Mouse (Mus musculus) left cerebral cortex, postnatal 36 days (tissue): Measurements from ENCODE around the gene Efcc1. TPM values are rescaled to one million over a fixed set of nuclear protein-coding genes. Genes with fewer than 3 reads are reported as not detected.

Experiments
- DNase-seq, 2 experiments: peaks; one replicate each; pipeline ENCODE4 v3.0.0; 2021 to 2022; ENCODE audit warnings: low spot score in 2 of 2, mixed read lengths in 1 of 2
- intact Hi-C: fragments of 180-260 bp; cut with DNase I; formaldehyde crosslinking; loops from one replicate; pipeline ENCODE4 v1.15.1; 2025
- total RNA-seq, 2 experiments: library from RNA; stranded (reverse); gene quantifications; 2 replicates each; pipeline ENCODE4 v1.2.3; 2021

Gene Efcc1
- 1 to 10 TPM; 3.9 to 6.0 TPM for total RNA-seq

DNA sequence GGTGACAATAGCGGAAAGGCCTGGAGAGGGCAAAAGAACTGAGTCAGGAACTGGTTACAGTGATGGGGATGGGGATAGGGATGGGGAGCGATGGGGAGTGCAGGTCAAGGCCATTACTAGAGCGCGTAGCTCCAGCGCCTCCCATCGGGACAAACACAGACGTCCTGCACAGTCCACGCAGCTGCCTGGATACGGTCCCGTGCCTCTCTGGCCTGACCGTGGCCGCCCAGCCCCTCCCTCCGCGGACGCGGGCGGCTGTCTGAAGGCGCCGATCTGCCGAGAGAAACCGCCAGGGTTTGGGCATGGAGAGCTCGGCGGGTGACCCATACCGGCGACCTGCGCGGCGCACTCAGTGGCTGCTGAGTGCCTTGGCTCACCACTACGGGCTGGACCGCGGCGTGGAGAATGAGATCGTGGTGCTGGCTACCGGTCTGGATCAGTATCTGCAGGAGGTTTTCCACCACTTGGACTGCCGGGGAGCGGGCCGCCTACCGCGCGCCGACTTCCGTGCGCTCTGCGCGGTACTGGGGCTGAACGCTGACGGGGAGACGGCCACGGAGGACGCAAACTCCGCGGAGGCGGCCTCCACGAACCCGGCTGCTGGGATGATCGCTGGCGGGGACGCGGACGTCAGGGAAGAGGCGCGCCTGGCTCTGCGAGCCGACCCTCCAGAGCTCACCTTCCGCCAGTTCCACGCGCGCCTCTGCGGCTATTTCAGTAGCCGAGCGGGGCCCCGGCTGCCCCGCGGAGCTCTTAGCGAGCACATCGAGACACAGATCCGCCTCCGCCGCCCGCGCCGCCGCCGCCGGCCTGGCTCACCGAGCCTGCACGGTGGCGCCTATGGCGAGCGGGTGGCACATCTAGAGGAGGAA is at the start of gene Efcc1:
TSS of gene Efcc1 (plus strand) at position 279 of the 872 bp plus-strand sequence.
- peak; percentile 66 to 75 for DNase-seq
- intact Hi-C loops = no loop called here

DNA sequence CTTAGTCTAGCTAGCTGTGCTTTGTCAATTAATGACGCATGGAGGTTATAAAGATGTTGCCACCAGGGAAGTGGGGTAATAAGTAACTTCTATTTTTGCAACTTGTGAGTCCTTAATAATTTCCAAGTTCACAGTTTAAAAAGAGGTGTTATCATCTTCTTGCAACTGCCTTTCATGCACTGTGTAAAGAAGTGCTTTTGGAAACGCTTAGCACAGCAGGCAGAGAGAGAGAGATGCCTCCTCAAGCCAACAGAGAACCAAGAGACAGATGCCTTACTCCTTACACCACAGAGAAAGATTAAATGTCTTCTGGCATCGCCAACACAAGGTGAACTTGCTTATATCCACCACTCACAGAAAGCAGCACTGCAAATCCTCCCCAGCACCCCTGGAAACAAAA is 34.7 kb upstream of the Efcc1 start:
- no peak for DNase-seq
- intact Hi-C loops = no loop called here

DNA sequence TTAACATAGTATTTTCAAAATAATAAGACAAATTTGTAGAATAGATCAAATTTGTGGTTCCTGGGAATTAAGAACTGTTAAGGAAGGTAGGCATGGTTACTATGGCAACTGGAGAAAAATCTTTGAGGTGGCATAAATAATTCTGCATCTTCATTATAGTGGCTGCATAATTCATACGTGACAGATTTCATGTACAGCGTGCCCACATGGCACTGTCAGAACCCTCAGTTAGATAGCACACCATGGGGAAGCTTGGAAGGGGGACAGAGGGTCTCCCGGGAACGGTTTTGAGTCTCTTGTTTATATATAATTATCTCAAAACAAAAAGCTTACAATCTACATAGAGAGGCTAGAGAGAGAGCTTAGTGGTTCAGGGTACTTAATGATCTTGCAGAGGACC is 34.1 kb upstream of the Efcc1 start:
- intact Hi-C loops = no loop called here
- DNase-seq = no peak

DNA sequence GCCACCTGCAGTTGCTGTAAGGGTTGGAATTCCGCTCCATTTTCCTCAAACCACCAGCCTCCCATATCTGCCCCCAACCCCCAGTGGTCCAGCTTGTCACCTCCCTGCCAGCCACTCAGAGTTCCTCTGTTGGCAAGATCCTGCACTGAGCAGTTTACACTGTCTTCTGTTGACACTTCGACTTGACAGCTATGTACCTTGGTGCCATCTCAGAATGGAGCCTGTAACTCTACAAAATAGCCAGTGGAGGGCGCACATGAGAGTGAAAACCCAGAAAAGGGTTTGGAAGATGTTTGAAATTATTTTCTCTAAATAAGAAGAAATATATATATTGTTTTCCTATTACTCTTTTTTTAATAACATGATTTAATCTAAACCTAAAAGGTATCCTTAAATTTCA is 24.4 kb upstream of the Efcc1 start:
- intact Hi-C loops = no loop called here
- no peak for DNase-seq

DNA sequence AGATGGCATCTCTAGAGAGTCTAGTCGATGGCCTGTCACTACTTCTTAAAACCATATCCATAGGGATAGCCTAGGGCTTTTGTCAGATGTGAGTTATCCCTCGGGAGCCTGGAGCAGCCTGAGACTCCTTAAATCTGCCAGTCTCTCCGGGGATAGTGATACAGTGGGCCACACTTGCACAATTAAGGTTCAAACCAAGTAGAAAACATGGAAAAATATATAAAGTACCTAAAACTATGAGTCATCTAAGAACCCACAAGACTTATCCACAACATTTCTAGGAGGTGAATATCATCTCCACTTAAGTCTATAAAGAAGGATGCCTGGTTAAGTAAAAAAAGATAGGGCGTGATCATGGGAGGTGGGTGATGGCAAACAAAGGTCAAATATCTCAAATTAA is 18.4 kb upstream of the Efcc1 start:
- intact Hi-C loops = no loop called here
- DNase-seq = no peak

DNA sequence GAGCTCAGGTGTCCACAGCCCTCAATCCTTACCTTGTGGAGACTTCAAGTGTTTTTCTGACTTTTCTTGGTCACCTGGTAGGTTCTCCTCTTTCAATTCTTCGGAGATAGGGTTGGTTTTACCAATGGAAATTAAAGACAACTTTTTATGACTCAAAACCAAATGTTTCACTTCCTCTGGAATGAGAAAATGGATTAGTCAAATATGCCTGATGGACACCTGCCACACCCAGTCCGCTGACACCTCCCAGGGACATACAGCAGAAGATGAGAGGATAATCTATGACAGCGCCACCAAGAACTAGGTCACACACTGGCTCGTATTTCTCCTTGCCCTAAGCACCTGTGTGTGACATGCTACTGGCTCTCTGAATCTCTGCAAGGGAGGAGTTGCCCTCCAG is 16.6 kb upstream of the Efcc1 start:
- intact Hi-C loops = no loop called here

DNA sequence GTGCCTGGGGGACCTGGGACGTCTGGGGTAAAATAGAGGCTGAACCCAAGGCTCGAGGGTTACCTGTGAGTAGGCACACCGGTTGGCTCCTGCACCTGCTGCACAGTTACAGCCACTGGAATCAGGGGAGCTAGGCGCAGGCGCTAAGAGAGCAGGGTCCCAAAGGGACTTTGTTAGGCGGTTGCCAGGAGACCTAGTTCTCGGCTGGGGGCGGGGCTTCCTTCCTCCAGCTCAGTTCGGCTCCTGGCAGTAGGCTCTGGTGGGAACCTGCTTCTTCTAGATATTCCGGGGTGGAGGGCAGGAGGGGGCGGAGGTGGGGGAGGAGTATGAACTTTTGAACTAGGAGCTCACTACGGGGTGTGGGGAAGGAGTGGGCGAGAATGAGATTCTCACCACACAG is 8.0 kb upstream of the Efcc1 start:
- intact Hi-C loops = no loop called here
- DNase-seq = peak in 1 of 2 experiments; percentile 10

More for the DNA sequence above, 16.6 kb upstream of the Efcc1 start:
- DNase-seq = no peak

DNA sequence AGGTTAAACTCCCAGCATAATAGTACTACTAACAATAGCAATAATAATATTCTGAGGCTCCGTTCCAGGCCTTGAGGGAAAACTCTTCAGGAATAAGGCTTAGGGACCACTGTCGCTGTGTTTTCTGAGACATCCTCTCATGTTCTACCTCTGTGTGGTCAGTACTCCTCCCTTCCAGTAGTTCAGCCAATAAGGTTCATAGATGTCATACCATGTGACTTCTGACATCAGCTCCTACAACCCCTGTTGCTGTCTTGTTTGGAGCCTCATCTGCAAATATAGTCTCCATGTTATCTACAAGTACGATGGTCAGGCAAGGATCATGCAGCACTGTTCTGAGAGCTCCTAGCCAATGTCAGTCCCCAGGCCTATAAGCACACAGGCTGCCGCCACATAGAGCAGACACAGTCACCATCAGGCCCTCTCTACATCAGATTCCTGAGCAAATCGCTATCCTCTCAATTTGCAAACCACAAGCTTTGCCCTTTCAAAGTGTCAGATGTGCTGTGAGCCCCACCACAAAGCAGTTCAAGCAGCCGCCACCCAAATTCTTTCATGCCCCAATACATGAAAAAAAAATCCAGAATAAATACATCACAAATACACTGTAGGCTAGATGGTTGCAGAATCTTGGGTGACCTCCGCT is 5.3 kb upstream of the Efcc1 start:
- no peak for DNase-seq
- intact Hi-C loops = no loop called here

DNA sequence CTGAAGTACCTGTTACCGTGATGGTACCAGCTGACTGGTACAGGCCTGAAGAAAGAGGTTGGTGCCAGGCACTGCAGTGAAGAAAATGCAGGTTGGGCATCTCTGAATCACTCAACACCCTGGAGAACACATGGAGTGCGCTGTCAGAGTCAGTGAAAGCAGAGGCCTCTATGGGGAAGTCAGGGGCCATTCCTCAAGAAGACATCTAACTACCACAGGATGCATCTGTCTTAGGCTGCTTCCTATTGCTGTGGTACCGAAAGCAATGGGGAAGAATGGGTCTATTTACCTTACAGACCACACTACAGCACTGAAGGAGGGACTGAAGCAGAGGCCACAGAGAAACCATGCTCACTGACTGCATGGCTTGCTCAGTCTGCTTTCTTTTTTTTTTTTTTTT is 2.6 kb upstream of the Efcc1 start:
- intact Hi-C loops = no loop called here
- no peak for DNase-seq

DNA sequence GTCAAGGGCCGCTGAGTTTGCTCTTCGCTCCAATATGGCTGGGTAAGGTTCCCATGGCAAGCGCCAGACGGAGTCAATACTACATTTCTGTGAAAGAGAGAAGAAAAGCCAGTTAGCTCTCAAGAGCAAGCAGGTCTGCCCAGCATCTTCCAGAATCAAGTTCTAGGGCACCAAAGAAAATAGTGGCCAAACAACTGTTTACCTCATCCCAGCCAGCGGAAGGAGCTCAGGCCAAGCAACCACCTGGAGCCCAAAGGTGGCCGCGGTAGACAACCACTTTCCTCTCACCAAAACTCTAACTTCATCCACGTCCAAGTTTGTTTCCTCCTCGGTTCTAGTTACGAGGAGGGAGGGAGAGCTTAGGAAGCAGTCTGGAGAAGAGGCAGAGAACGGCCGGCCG is 528 bp upstream of the Efcc1 start:
- no peak for DNase-seq
- intact Hi-C loops = no loop called here

DNA sequence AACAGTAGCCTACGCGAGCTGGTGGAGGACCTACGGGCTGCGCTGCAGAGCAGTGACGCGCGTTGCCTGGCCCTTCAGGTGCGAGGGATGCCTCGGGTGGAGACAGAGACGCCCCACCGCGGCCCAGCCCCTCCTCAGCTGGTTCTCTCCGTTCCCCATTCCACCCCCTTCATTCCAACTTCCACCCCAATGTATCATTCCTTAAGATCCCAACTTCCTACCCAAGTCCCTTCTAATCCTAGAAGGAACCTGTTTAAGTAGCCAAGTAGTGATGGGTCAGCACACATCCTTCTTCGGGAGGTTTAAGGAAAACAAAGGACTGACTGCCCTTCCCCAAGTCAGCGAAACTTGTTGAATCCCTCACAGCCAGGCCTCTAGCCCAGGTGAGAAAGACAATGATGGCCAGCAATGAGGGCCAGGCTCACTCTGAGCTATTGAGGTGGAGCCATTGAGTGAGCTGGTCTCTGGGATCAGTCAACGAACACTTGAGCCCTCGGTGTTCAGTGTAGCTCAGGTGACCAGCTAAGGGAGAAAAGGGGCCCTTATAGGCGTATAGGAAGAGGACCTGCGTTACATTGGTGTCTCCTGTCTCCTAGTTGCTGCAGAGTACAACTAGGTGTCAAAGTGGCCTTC is 910 bp downstream of the Efcc1 start:
- intact Hi-C loops = no loop called here
- DNase-seq = no peak

DNA sequence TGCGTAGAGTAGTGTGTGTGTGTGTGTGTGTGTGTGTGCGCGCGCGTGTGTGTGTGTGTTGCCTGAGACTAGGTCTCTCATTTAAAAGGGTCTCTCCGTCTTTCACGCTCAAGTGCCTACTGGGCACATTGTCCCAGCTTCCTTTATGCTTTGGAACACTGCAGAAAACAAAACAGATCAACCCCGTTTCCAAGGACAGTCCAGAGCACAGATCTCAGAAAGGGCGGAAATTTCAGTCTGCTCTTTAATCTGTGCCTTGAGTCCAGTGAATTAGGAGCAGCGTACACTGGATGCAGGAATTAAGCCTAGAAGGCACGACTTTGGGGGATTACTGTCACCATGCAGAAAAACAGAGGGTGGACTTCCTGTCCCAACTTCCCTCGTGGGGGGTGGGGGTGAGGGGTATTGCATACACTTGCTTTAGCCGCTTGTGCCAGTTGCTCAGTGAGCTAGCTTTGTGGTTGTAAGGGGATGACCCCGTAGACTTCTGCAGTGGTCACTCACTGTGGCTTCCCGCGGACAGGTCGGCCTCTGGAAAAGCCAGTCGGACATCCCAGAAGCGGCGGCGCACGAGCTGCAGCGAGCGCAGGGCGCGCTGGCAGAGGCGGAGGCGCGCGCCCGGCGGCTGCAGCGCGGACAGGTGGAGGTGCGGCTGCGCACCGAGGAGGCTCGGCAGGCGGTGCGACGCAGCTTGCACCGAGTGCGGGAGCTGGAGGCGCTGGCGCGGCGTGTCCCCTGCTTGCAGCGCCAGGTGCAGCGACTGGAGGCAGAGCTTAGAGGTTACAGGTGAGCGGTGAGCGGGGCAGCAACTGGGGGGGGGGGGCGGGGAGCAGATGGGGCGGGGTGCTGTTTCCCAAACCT is 1.7 kb downstream of the Efcc1 start:
- intact Hi-C loops = no loop called here
- peak; percentile 28 to 48 for DNase-seq

DNA sequence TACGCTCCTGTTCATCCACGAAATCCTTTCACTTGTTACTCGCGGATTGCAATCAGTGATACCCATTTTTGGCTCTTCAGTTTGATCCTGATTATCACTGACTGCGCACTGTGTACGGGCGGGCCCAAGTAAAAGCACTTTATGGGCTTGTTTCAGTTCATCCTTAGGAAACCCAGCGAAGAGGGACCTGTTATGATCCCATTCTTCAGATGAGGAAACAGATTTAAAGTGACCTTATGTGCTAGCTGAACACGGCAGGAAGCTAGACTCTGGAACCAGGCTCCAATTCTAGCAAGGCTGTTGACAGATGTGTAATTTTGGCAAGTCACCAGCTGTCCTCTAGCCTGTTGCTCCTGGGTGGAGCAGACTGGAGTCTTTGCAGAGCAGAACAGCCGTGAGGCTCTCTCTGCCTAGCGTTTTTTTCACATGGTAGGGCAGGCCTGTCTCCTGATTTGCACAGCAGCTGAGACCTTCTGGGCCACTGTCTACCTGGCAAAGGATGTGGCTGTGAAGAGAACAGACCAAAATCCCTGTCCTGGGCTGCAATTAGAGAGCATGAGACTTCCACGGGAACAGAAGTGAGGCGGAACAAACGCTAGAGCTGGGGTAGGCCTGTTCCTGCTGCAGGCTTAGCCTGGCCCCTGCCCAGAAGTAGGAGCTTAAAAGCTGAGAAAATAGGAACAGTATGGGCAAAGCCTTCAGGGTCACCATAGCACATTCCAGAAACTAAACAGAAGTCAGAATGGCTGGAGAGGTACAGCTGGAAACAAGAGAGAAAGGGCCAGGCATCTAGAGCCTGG is 2.7 kb downstream of the Efcc1 start:
- DNase-seq = no peak
- intact Hi-C loops = no loop called here

DNA sequence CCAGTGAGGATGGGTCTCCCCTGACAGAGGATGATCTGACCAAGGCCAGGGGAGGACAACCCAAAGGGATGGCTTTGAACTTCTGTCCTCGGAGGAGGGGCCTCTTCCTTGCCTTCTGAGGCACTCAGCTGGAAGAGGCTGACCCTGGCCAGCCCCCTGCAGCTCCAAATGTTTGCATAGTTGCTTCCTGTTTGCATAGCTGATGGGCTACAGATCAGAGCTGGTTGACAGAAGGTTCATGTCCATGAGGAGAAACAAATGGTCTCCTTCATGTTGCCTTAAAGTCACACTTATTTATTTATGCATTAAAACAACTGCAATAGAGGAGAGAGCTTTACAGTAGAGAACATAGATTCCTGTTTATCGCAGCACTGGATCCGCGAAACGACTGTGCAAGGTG is 3.5 kb downstream of the Efcc1 start:
- intact Hi-C loops = no loop called here
- DNase-seq = no peak

DNA sequence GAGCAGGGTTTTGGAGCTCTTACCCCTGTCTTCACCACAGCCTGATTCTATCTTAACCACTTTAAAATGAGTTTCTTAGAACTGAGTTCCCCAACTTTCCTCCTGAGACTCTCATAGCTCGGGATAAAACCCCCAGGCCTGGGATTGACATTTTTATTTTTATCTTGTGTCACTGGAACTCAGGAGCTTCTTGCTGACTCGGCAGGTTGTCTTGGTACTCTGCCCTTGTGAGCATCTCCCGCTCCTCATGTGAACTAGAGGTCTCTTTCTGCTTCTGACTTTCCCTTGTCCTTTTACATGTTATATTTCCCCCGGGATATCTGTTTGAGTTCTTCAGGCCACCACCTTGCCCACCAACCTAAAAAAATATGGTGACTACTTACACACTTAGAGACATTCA is 6.3 kb downstream of the Efcc1 start:
- no peak for DNase-seq
- intact Hi-C loops = no loop called here

DNA sequence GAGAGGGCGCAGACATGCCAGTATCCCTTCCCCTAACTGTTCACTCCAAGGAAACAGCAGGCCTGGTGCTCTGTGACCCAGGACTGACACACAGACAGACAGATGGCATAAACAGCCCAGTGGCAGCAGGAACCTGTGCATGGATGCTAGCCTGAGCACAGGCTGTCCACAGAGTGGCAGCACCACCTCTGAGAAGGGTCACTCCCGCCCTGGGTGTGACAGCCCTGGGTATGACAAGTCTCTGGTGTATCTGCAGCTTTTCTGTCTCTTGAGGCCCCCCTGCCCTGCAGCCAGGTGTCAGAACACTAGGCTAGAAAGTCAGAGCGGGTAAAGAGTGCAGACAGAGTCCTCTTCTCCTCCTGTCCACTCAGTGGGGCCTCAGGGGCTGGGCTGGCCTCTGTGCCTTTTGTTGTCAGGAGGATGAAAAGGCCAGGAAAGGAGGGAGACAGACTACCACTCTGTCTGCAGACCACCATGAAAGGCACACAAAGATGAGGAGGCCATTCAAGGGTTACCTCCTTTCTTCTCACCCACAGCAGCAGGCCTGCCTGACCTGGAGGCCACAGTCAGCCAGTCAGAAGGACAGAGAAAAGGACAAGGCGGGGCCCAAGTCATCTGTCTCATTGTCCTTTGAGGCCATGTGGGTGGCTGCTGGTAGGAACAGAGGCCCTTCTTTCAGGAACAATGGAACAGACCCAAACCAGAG is 7.4 kb downstream of the Efcc1 start:
- intact Hi-C loops = no loop called here
- DNase-seq = no peak

DNA sequence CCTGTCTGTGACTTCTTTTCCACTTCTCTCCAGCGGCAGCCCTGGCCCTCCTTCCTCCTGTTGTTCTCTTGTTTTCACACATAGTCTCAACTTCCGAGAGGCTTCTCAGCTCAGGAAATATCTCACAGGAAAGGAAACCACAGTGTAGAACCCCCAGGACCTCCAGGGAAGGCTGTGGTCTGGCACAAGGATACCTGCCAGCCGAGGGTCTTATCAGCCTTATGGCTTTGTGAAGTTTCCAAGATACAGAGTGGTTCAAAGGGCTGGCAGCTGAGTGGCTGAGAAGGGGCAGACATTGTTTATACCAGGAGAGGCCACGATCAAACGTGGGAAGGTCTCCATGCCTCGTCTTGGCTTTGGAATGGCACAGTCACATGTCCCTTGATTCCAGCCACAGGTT is 9.2 kb downstream of the Efcc1 start:
- no peak for DNase-seq
- intact Hi-C loops = no loop called here

DNA sequence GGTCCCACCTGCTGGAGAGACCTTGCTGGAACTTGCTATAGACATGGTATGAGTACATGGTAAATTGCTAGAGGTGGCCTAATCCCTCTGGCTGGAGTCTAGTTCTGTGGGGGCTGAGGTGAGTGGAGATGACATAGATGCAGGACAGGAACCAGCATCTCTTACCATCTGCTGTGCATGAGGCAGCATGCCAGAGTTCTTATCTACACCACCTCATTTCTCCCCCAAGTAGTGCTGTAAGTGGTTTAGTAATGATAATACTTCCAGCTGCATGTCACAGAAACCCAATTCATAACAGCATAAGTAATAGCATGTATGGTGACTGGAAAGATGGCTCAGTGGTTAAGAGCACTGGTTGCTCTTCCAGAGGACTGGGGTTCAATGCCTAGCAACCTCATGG is 9.8 kb downstream of the Efcc1 start:
- DNase-seq = no peak
- intact Hi-C loops = no loop called here

DNA sequence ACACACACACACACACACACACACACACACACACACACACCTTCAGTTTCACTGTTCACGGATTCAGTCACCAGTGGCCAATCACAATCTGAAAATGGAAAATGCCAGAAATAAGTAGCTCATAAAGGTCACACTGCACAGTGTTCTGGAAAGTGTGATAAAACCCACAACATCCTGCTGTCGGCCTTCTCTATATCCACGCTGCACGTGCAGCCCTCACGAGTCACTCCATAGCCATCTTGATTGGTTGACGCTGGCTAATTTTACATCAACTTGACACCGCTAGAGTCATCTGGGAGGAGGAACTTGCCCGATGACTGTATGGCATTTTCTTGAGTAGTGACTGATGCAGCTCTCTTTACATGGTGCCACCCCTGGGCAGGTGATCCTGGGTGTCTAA is 11.3 kb downstream of the Efcc1 start:
- DNase-seq = no peak
- intact Hi-C loops = no loop called here
